Mouse (Mus musculus) liver, embryonic 14.5 days (tissue): Measurements from ENCODE around the gene Ankrd27. TPM values are rescaled to one million over a fixed set of nuclear protein-coding genes. Genes with fewer than 3 reads are reported as not detected.

Source experiments
- ATAC-seq: fragments of 200-750 bp; cut with Nextera tagmentation; 2 replicates; pipeline ENCODE4 v1.8.0; 2017; ENCODE audit warnings: moderate number of reproducible peaks, mild to moderate bottlenecking, moderate library complexity; ENCODE audit not compliant: insufficient read depth
- DNase-seq, 3 experiments: peaks; one replicate each; pipeline ENCODE4 v3.0.0-alpha.2; 2012 to 2013; ENCODE audit warnings: low read depth in 3 of 3, low spot score in 3 of 3
- H3K27ac ChIP-seq: fragments of 300-500 bp; sonication (generic); 2 replicates; pipeline ENCODE4 v1.5.1; 2014; ENCODE audit warnings: moderate library complexity, mild to moderate bottlenecking, control low read depth, inconsistent platforms
- H3K27me3 ChIP-seq: fragments of 300-500 bp; sonication (generic); 2 replicates; pipeline ENCODE4 v1.6.1; 2014; ENCODE audit warnings: mild to moderate bottlenecking, low read length, moderate library complexity; ENCODE audit not compliant: control insufficient read depth, insufficient read depth
- H3K36me3 ChIP-seq: fragments of 300-500 bp; sonication (generic); replicated peaks from 2 replicates; pipeline ENCODE4 v1.6.1; 2014; ENCODE audit warnings: low read depth; ENCODE audit not compliant: control insufficient read depth, insufficient read depth
- H3K4me1 ChIP-seq, 2 experiments: fragments of 200-500 bp in 1 of 2; fragments of 300-500 bp in 1 of 2; sonication (generic) in 1 of 2; replicated peaks; 2 replicates each; pipeline ENCODE4 v1.6.1; 2012 to 2014; ENCODE audit warnings: antibody characterized with exemption in 1 of 2, inconsistent platforms in 1 of 2, low read length in 1 of 2; ENCODE audit not compliant: control insufficient read depth in 2 of 2, insufficient read depth in 2 of 2
- H3K4me2 ChIP-seq: fragments of 300-500 bp; sonication (generic); 2 replicates; pipeline ENCODE4 v1.6.1; 2014; ENCODE audit warnings: low read depth, mild to moderate bottlenecking, control low read depth, moderate library complexity
- H3K4me3 ChIP-seq, 2 experiments: fragments of 200-500 bp in 1 of 2; fragments of 300-500 bp in 1 of 2; sonication (generic) in 1 of 2; 2 replicates each; pipeline ENCODE4 v1.5.1; 2012 to 2014; ENCODE audit warnings: low read depth in 2 of 2, low read length in 2 of 2, mild to moderate bottlenecking in 2 of 2, control low read depth in 1 of 2, inconsistent platforms in 1 of 2, moderate library complexity in 1 of 2; ENCODE audit not compliant: insufficient read depth in 1 of 2
- H3K9ac ChIP-seq: fragments of 300-500 bp; sonication (generic); replicated peaks from 2 replicates; pipeline ENCODE4 v1.6.1; 2014; ENCODE audit warnings: mild to moderate bottlenecking, control low read depth, moderate library complexity
- H3K9me3 ChIP-seq: fragments of 300-500 bp; sonication (generic); 2 replicates; pipeline ENCODE4 v1.6.1; 2016; ENCODE audit warnings: low read length, mixed read lengths; ENCODE audit not compliant: control insufficient read depth
- CTCF ChIP-seq: IDR thresholded peaks from 2 replicates; pipeline ENCODE4 v1.5.1; 2016; ENCODE audit warnings: antibody characterized with exemption, low read depth, control low read depth
- EP300 ChIP-seq: IDR thresholded peaks from 2 replicates; pipeline ENCODE4 v1.6.1; 2016; ENCODE audit warnings: antibody characterized with exemption, low read depth
- WGBS: fragments of 180-500 bp; shearing (Covaris S2); extraction: QIAGEN DNeasy Blood & Tissue Kit; methylation state at CpG from one replicate; pipeline ENCODE4 v1.1.7; 2014; ENCODE audit not compliant: insufficient replicate concordance; 5-methylcytosine and 5-hydroxymethylcytosine counted together
- polyA plus RNA-seq, 2 experiments: library from polyadenylated mRNA; depleted of rRNA in 1 of 2; stranded (reverse) in 1 of 2; unstranded in 1 of 2; fragments of >200 nt; fragmentation: Nextera tagmentation in 1 of 2; extraction: Ambion mirVana in 1 of 2; gene quantifications; 2 replicates each; pipeline versions ENCODE4 v1.2.1 to v1.2.3; 2012 to 2014

Ankrd27 gene
- polyA plus RNA-seq, 2 experiments = 13.5 to 20.9 TPM

DNA sequence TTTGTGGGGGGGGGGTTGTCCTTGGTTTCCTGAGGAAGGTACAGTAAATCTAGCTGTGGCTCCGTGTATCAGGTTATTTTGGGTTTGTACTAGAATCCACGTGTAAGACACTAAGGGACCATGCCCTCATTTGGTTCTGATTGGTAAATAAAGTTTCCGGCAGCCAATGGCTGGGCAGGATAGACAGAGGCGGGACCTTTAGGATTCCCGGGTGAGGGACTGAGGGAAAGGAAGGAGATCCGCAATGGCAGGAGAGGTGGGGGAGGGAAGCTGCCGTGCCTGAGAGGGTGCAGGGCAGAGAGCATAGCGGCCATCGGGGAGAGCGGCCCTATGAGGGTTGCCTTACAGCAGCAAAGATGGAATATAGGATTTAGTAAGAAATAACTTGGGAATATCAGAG, 101.2 kb downstream of the Ankrd27 start:
- Histone ChIP-seq H3K27me3 (no peaks in the 10 kb centered on the region), H3K36me3 (no peaks in the 10 kb centered on the region), H3K27ac (no peak overlapping the region), H3K4me3 (no peak overlapping the region), H3K4me1 (no peaks in the 10 kb centered on the region; a peak in 1 of 4 replicates), H3K4me2 (peak overlapping the region; percentile 36), H3K9ac (no peak overlapping the region), H3K9me3 (no peaks in the 10 kb centered on the region)
- WGBS = 35% methylated on average over 10 of the region's 10 CpGs
- no peak for DNase-seq
- TF ChIP-seq CTCF = no peak
- ATAC-seq = no peak

- WGBS = 64% methylated on average over 9 of the region's 9 CpGs
- ATAC-seq (no peak), DNase-seq (no peak)
- Histone ChIP-seq H3K27ac (no peak overlapping the region), H3K4me3 (no peak overlapping the region), H3K4me2 (no peak overlapping the region), H3K27me3 (no peaks in the 10 kb centered on the region), H3K36me3 (no peaks in the 10 kb centered on the region), H3K9me3 (no peaks in the 10 kb centered on the region), H3K4me1 (no peaks in the 10 kb centered on the region; a peak in 1 of 4 replicates), H3K9ac (no peak overlapping the region)
- TF ChIP-seq EP300 (no peak), CTCF (no peak)
Measured at GRCm38 (mm10) chr7:35688276-35688675, 102.2 kb downstream of the Ankrd27 start.

Other genes starting within 250 kb of the Ankrd27 start
- 6.6 and 8.1 TPM in 2 replicates for gene Faap24, start 189.4 kb upstream of the Ankrd27 start, polyA plus RNA-seq (2012; rRNA removed)
- gene Faap24, start 189.4 kb upstream of the Ankrd27 start, polyA plus RNA-seq (2014; fragmentation: Nextera tagmentation; extraction: Ambion mirVana) = 19.1 and 19.9 TPM in 2 replicates
- gene Cep89, start 189.2 kb upstream of the Ankrd27 start, polyA plus RNA-seq (2012; rRNA removed) = 6.2 and 11.6 TPM in 2 replicates
- 14.5 and 14.7 TPM in 2 replicates for gene Cep89, start 189.2 kb upstream of the Ankrd27 start, polyA plus RNA-seq (2014; fragmentation: Nextera tagmentation; extraction: Ambion mirVana)
- 1.3 and 1.6 TPM in 2 replicates for gene Slc7a9, start 137.4 kb upstream of the Ankrd27 start, polyA plus RNA-seq (2012; rRNA removed)
- 2.2 and 2.4 TPM in 2 replicates for gene Slc7a9, start 137.4 kb upstream of the Ankrd27 start, polyA plus RNA-seq (2014; fragmentation: Nextera tagmentation; extraction: Ambion mirVana)
- 0.10 and 0.11 TPM in 2 replicates for gene Tdrd12, start 48.5 kb upstream of the Ankrd27 start, polyA plus RNA-seq (2012; rRNA removed)
- gene Tdrd12, start 48.5 kb upstream of the Ankrd27 start, polyA plus RNA-seq (2014; fragmentation: Nextera tagmentation; extraction: Ambion mirVana) = not detected in 2 replicates
- 27.6 and 53.2 TPM in 2 replicates for gene Nudt19, start 29.9 kb upstream of the Ankrd27 start, polyA plus RNA-seq (2012; rRNA removed)
- 81.7 and 86.0 TPM in 2 replicates for gene Nudt19, start 29.9 kb upstream of the Ankrd27 start, polyA plus RNA-seq (2014; fragmentation: Nextera tagmentation; extraction: Ambion mirVana)
- 0.08 and 0.11 TPM in 2 replicates for gene Rgs9bp, start 662 bp upstream of the Ankrd27 start, polyA plus RNA-seq (2012; rRNA removed)
- 0.03 and 0.05 TPM in 2 replicates for gene Rgs9bp, start 662 bp upstream of the Ankrd27 start, polyA plus RNA-seq (2014; fragmentation: Nextera tagmentation; extraction: Ambion mirVana)
- 30.5 and 85.7 TPM in 2 replicates for gene Pdcd5, start 61.3 kb downstream of the Ankrd27 start, polyA plus RNA-seq (2012; rRNA removed)
- 151 and 161 TPM in 2 replicates for gene Pdcd5, start 61.3 kb downstream of the Ankrd27 start, polyA plus RNA-seq (2014; fragmentation: Nextera tagmentation; extraction: Ambion mirVana)
- gene Dpy19l3, start 168.2 kb downstream of the Ankrd27 start, polyA plus RNA-seq (2012; rRNA removed) = 1.3 and 2.1 TPM in 2 replicates
- gene Dpy19l3, start 168.2 kb downstream of the Ankrd27 start, polyA plus RNA-seq (2014; fragmentation: Nextera tagmentation; extraction: Ambion mirVana) = 6.4 and 7.3 TPM in 2 replicates
- gene Zfp507, start 216.8 kb downstream of the Ankrd27 start, polyA plus RNA-seq (2012; rRNA removed) = 2.8 and 3.9 TPM in 2 replicates
- gene Zfp507, start 216.8 kb downstream of the Ankrd27 start, polyA plus RNA-seq (2014; fragmentation: Nextera tagmentation; extraction: Ambion mirVana) = 2.0 and 2.6 TPM in 2 replicates